Mouse (Mus musculus): Measurements from ENCODE around the gene 2700097O09Rik.
"Not testable (repeated sequence)": the region's sequence is repeated elsewhere in the genome, so short reads cannot be mapped to it uniquely, and the experiment has no call there.

2700097O09Rik gene

GRCm38 (mm10) chr12:55041011-55041410, 38.9 kb downstream of the 2700097O09Rik start:
- no peak for DNase-seq (ENCODE audit: low read depth, low spot score)

DNA sequence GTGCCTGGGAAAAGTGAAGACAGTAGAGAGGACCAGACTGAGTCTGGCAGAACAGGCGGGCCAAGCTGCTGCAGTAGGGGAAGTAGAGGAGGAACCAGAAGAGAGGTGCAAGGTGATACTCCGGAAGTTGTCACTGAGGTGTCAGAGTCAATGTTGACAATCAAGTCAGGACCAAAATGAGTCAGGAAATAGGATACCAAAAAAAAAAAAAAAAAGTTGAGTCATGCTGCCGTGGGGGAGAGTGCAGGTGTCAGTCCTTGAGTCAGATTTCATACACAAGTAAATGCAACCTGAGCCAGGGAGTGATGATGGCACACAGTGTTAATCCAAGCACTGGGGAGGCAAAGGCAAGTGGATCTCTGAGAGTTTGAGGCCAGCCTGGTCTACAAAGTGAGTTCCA, 52.8 kb downstream of the 2700097O09Rik start:
- no peak for DNase-seq (ENCODE audit: low read depth, low spot score)

DNA sequence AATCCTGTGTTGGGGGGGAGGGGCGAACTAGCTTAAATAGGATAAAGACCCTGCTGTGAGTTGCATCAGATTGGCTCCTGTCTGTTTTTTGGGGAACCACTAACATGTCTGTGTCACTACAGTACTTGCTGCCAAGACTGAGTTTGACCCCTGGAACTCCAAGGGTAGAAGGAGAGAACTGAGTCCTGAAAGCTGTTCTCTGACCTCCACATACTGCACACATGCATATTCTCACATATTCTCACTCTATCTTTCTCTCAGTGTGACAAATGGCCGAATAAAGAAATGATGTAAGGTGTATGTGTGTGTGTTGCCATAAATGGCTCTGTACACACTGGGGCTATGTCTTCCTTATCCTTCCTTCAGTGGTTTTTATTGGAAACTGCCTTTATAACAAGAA, 56.6 kb downstream of the 2700097O09Rik start:
- no peak for DNase-seq (ENCODE audit: low read depth, low spot score)

DNA sequence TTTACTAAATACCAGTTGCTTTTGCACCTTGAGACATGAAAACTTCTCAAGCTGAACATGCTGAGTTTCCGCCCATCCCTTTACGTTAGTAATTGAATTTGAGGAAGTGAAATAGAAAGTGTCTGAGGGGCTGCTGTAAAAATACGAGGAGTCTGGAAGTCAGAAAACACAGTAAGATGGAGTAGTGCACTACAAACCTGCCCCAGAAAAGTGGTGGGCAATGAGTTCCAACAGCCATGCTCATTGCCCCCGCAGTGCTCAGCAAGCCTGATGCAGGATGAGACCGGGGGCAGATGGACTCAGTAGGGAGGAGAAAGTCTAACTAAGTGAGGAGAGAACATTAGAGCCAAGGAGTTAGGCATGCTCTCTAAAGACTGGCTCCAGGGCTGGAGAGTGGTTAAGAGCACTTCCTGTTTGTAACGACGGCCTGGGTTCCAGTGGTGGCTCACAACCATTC, 60.5 kb downstream of the 2700097O09Rik start:
- no peak for DNase-seq (ENCODE audit: low read depth, low spot score)

GRCm38 (mm10) chr12:55017119-55017721, 62.7 kb downstream of the 2700097O09Rik start:
- no peak for DNase-seq (ENCODE audit: low read depth, low spot score)

DNA sequence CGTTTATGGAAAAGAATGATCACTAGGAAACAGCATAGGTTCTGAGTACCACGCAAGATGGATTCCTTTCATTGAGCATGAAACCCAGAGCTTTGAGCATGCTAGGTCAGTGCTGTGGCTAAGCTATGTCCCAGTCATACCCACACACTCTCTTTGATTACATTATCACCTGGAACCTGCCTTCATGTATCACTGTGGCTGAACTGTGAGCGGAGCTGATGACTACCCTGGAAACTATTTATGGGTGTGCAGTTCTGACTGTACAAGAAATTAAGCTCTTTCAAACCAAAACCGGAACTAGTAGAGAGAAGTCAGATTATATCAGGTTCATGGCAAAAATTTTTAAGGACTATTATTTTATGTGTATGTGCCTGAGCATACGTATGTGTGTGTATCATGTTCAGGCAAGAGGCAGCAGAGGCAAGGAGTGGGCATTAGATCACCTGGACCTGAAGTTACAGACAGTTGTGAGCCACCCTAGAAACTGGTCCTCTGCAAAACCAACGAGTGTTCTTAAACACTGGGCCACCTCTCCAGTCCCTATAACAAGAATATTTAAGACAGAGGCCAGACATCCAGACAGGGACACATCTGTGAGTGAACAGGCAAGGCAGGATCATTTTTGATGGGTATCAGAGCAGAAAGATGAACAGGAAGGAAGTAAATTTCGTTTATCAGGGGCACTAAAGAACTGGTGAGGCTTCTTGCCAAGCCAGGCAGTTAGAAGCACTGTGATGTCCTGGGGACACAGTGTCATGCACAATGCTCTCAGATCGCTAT, 63.4 kb downstream of the 2700097O09Rik start:
- DNase-seq (ENCODE audit: low read depth, low spot score), result no peak

- DNase-seq (ENCODE audit: low read depth, low spot score), result no peak
These were observed 64.5 kb downstream of the 2700097O09Rik start for GRCm38 (mm10) chr12:55015428-55015827.

DNA sequence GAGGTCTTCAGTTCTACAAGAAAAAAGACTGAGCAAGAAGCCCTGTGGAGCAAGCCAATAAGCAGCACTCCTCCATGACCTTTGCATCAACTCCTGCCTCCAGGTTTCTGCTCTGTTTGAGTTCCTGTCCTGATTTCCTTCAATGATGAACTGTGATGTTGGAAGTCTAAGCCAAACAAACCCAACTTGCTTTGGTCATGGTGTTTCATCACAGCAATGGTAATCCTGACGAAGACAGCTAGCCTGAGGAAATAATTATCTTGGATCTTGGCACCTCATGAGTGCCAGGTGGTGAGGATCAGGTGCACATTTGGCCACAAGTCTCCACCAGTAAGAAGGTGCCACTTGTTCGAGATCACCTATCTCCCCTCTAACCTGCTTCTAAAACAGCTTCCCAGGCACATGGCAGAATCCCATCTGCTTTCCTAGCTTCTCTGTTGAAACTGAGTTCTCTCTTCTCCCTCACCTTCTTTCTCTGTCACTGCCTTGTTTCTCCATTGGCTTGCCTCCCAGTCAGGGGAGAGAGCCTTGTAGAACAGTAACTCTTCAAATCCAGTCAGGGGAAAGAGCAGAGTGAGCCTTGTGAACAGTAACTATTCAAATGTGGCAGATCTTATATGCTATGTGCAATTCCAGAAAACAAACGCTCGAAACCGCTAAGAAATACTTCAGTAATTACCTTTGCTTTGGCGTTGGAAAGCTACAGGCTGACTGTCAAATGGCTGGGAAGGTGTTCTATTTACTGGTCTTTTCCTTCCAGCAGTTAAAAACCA, 66.1 kb downstream of the 2700097O09Rik start, which contains the start of gene Baz1a:
Baz1a (minus strand) TSS at position 723 of the 773 bp plus-strand sequence.
- no peak for DNase-seq (ENCODE audit: low read depth, low spot score)

DNA sequence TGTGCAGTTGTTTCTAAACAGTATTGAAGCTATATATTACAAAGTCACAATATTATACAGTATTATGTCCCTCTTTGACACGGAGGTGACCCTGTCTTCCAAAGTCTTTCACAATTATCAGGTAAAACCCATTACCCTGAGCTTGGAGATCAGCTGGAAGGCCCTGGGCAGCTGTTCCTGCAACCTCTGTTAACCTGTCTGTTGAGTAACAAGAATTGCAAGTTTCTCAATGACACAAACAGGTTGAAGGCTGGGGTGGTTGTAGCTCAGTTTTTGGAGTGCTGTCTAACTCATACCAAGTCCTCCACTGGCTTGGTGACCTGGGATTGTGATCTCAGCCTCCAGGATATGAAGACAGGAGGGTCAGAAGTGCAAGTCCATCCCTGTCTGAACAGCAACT, 66.9 kb downstream of the 2700097O09Rik start:
- DNase-seq (ENCODE audit: low read depth, low spot score), result no peak

- DNase-seq (ENCODE audit: low read depth, low spot score), result no peak
These were observed 72.4 kb downstream of the 2700097O09Rik start for GRCm38 (mm10) chr12:55007361-55008008.

DNA sequence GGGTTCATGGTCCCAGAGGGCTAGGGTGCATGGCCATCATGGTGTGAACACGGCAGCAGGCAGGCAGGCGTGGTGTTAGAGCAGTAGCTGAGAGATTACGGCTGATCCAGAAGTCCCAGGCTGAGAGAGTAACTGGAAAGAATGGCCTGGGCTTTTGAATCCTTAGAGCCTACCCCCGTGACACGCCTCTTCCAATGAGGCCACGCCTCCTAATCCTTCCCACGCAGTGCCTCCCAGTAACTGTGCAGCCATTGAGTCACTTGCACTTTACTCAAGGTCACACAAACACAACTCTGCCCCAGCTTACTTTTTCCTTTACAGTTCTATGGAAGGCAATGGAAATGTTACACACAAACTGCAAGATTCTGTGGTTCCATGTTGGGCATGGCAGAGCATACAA, 73.8 kb downstream of the 2700097O09Rik start:
- no peak for DNase-seq (ENCODE audit: low read depth, low spot score)

DNA sequence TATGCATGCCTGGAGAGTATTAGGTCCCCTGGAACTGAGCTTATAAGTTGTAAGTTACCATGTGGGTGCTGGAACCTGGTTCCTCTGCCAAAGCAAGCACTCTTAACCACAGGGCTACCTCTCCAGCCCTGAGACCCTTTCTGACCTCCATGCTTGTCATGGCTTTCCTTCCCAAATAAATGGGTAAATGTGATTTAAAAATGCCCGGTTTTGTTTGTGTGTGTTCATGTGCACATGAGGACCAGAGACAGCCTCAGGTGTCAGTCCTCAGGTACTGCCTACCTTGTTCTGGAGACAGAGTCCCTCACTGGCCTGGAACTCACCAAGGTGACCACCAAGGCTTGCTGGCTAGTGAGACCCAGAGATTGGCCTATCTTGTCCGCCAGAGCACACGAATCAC, 75.5 kb downstream of the 2700097O09Rik start:
- no peak for DNase-seq (ENCODE audit: low read depth, low spot score)

- DNase-seq (ENCODE audit: low read depth, low spot score), result no peak
These were observed 76.1 kb downstream of the 2700097O09Rik start for GRCm38 (mm10) chr12:55003843-55004242.

GRCm38 (mm10) chr12:55002532-55002931, 77.4 kb downstream of the 2700097O09Rik start:
- DNase-seq (ENCODE audit: low read depth, low spot score), result not testable (repeated sequence)

GRCm38 (mm10) chr12:54999016-54999690, 80.8 kb downstream of the 2700097O09Rik start:
- no peak for DNase-seq (ENCODE audit: low read depth, low spot score)

DNA sequence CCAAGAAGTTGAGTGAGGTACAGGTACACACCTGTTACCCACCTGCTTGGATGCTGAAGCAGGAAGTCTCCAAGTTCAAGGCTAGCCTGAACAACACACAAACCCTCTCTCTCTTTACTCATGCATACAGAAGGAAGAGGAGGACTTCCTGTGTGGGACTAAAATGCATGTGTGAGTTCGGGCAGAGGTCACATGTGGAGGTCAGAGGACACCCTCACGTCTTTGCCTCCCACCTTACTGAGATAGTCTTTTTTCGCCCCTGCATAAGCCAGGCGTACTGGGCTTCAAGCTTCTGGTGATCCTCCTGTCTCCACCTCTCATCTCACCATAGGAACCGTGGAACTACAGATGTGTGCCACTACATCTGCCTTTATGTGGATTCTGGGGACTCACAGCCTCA, 81.5 kb downstream of the 2700097O09Rik start:
- DNase-seq (ENCODE audit: low read depth, low spot score), result no peak

DNA sequence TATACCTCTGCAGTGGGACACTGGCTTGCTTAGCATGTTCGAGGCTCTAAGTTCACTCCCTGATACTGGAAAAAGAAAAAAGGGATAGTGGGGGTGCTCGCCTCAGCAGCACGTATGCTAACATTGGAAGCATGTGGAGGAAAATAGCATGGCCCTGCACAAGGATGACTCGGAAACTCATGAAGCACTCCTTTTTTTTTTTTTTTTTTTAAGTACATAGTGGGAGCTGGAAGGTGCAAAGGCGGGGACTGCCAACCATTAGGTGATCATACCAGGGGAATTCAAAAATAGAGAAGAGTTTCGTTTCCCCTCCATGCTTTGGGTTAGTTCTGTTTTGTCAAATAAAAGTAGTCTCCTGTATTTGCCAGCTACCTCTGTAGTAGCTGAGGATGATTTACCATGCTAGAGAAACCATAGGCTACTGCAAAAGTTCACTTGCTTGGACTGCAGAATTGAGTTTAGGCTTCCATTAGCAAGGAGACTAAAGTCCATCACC, 82.9 kb downstream of the 2700097O09Rik start:
- DNase-seq (ENCODE audit: low read depth, low spot score), result no peak

DNA sequence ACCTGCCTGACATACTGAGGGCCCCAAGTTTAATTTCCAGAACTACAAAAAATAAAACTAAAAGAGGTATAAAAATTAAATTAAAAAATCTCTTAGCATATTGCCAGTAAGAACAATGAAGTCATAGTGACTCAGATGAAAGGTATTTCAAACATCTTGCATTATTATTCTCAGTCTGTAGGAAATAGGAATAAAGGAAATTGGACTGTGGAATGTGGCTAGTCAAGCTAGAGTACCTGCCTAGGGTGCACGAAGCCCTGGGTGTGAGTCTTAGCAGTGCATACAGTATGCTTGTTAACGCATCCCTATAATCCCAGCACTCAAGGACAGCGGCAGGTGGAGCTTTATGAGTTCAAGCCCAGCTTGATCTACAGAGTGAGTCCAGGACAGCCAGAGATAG, 83.9 kb downstream of the 2700097O09Rik start:
- no peak for DNase-seq (ENCODE audit: low read depth, low spot score)

All from brain, embryonic 18.5 days (tissue).